Mouse (Mus musculus) spleen, adult 2 months (tissue): ENCODE measurements around the gene Apopt1.

ENCODE experiments used
- CTCF ChIP-seq: fragments of 200-500 bp; IDR thresholded peaks from 2 replicates; pipeline ENCODE4 v1.5.1; 2011; ENCODE audit warnings: mild to moderate bottlenecking, inconsistent platforms; ENCODE audit not compliant: insufficient read depth, insufficient read length, insufficient replicate concordance; ENCODE audit errors: extremely low read depth
- POLR2A ChIP-seq: fragments of 200-500 bp; IDR thresholded peaks from 2 replicates; pipeline ENCODE4 v1.6.1; 2011; ENCODE audit warnings: low read depth, low read length, inconsistent platforms

- TF ChIP-seq POLR2A, result no peak
- TF ChIP-seq CTCF, result no peak
These were observed 14.9 kb downstream of the Apopt1 start for GRCm38 (mm10) chr12:111727956-111728355.
